Mouse (Mus musculus): ENCODE measurements around the gene Faap20.
A peak's percentile ranks its signal among the peaks of the same experiment; 100 is the strongest.

Gene Faap20

GRCm38 (mm10) chr4:155249648-155250351, at the start of gene Faap20:
Gene Faap20 (plus strand): TSS chr4:155249802.
- peak; percentile 94 for DNase-seq

GRCm38 (mm10) chr4:155200861-155201390, 48.7 kb upstream of the Faap20 start:
- DNase-seq, result no peak

- no peak for DNase-seq
These were observed 47.8 kb upstream of the Faap20 start for GRCm38 (mm10) chr4:155201764-155202163.

GRCm38 (mm10) chr4:155205919-155206318, 43.7 kb upstream of the Faap20 start:
- no peak for DNase-seq

GRCm38 (mm10) chr4:155206498-155206897, 43.1 kb upstream of the Faap20 start:
- no peak for DNase-seq

- DNase-seq, result no peak
These were observed 41.8 kb upstream of the Faap20 start for GRCm38 (mm10) chr4:155207841-155208240.

- peak in 1 of 2 experiments; percentile 41 for DNase-seq
These were observed 41.0 kb upstream of the Faap20 start for GRCm38 (mm10) chr4:155208613-155209012.

- no peak for DNase-seq
These were observed 40.5 kb upstream of the Faap20 start for GRCm38 (mm10) chr4:155209079-155209478.

GRCm38 (mm10) chr4:155209494-155209893, 40.1 kb upstream of the Faap20 start:
- no peak for DNase-seq

GRCm38 (mm10) chr4:155213052-155213751, 36.4 kb upstream of the Faap20 start:
- peak; percentile 66 to 80 for DNase-seq

- DNase-seq, result no peak
These were observed 35.9 kb upstream of the Faap20 start for GRCm38 (mm10) chr4:155213752-155214054.

GRCm38 (mm10) chr4:155214188-155214587, 35.4 kb upstream of the Faap20 start:
- peak in 1 of 2 experiments; percentile 11 for DNase-seq

- peak in 1 of 2 experiments; percentile 11 for DNase-seq
These were observed 34.8 kb upstream of the Faap20 start for GRCm38 (mm10) chr4:155214793-155215192.

- peak in 1 of 2 experiments; percentile 41 for DNase-seq
These were observed 34.4 kb upstream of the Faap20 start for GRCm38 (mm10) chr4:155215203-155215602.

GRCm38 (mm10) chr4:155215773-155216630, 33.6 kb upstream of the Faap20 start:
- no peak for DNase-seq

- DNase-seq, result peak in 1 of 2 experiments; percentile 50
These were observed 32.1 kb upstream of the Faap20 start for GRCm38 (mm10) chr4:155217241-155218103.

- DNase-seq, result no peak
These were observed 31.4 kb upstream of the Faap20 start for GRCm38 (mm10) chr4:155218104-155218732.

GRCm38 (mm10) chr4:155219271-155220212, 30.1 kb upstream of the Faap20 start:
- DNase-seq, result no peak

- DNase-seq, result peak; percentile 78 to 79
These were observed 29.1 kb upstream of the Faap20 start for GRCm38 (mm10) chr4:155220213-155221100.

Data from cerebellum, postnatal 10 days (tissue).